Mouse (Mus musculus) heart, postnatal 0 days (tissue): ENCODE measurements around the gene Wdfy2. TPM values are rescaled to one million over a fixed set of nuclear protein-coding genes. Genes with fewer than 3 reads are reported as not detected.

Experiments
- ATAC-seq: fragments of 200-750 bp; cut with Nextera tagmentation; 2 replicates; pipeline ENCODE4 v1.8.0; 2017; ENCODE audit warnings: low read depth, moderate number of reproducible peaks, moderate library complexity; ENCODE audit not compliant: insufficient read depth
- DNase-seq: peaks from one replicate; pipeline ENCODE4 v3.0.0-alpha.2; 2016; ENCODE audit warnings: low spot score
- H3K27ac ChIP-seq: fragments of 300-500 bp; sonication (generic); 2 replicates; pipeline ENCODE4 v1.5.1; 2014; ENCODE audit warnings: low read depth, mild to moderate bottlenecking
- H3K27me3 ChIP-seq: fragments of 300-500 bp; sonication (generic); 2 replicates; pipeline ENCODE4 v1.6.1; 2014; ENCODE audit warnings: low read length, mixed read lengths; ENCODE audit not compliant: control insufficient read depth, insufficient read depth
- H3K36me3 ChIP-seq: fragments of 300-500 bp; sonication (generic); replicated peaks from 2 replicates; pipeline ENCODE4 v1.6.1; 2014; ENCODE audit warnings: low read length, mixed read lengths; ENCODE audit not compliant: control insufficient read depth, insufficient read depth
- H3K4me1 ChIP-seq: fragments of 300-500 bp; sonication (generic); 2 replicates; pipeline ENCODE4 v1.6.1; 2014; ENCODE audit warnings: antibody characterized with exemption; ENCODE audit not compliant: control insufficient read depth, insufficient read depth
- H3K4me2 ChIP-seq: fragments of 300-500 bp; sonication (generic); 2 replicates; pipeline ENCODE4 v1.6.1; 2014; ENCODE audit warnings: low read depth, mild to moderate bottlenecking, low read length, moderate library complexity
- H3K4me3 ChIP-seq: fragments of 300-500 bp; sonication (generic); 2 replicates; pipeline ENCODE4 v1.5.1; 2014; ENCODE audit warnings: low read depth, low read length
- H3K9ac ChIP-seq: fragments of 300-500 bp; sonication (generic); replicated peaks from 2 replicates; pipeline ENCODE4 v1.6.1; 2014; ENCODE audit warnings: low read depth, low read length, mixed read lengths
- H3K9me3 ChIP-seq: fragments of 300-500 bp; sonication (generic); replicated peaks from 2 replicates; pipeline ENCODE4 v1.6.1; 2016; ENCODE audit warnings: low read length; ENCODE audit not compliant: control insufficient read depth
- CTCF ChIP-seq: IDR thresholded peaks from 2 replicates; pipeline ENCODE4 v1.5.1; 2016; ENCODE audit warnings: antibody characterized with exemption, control low read depth, low read depth
- EP300 ChIP-seq: IDR thresholded peaks from 2 replicates; pipeline ENCODE4 v1.6.1; 2016; ENCODE audit warnings: antibody characterized with exemption, low read depth
- WGBS: fragments of 180-500 bp; shearing (Covaris S2); extraction: QIAGEN DNeasy Blood & Tissue Kit; methylation state at CpG from one replicate; pipeline ENCODE4 v1.1.7; 2014; 5-methylcytosine and 5-hydroxymethylcytosine counted together
- polyA plus RNA-seq: library from polyadenylated mRNA; unstranded; fragments of >200 nt; fragmentation: Nextera tagmentation; extraction: Ambion mirVana; gene quantifications from 2 replicates; pipeline ENCODE4 v1.2.1, GENCODE M21; 2015
- total RNA-seq: library from RNA; depleted of rRNA; stranded (reverse); fragments of >200 nt; gene quantifications from 2 replicates; pipeline ENCODE4 v1.2.3, GENCODE M21; 2014; ENCODE audit warnings: low replicate concordance

The Wdfy2 gene
- total and polyA plus RNA-seq, 2 experiments from 2014 or later: 1.8 to 11.8 TPM

GRCm38 (mm10) chr14:62856490-62856889 lies 19.0 kb downstream of the Wdfy2 start:
- H3K9ac ChIP-seq: no peak overlapping the region
- H3K4me3 ChIP-seq: no peak overlapping the region
- H3K9me3 ChIP-seq: no peaks in the 10 kb centered on the region
- no peaks in the 10 kb centered on the region for H3K36me3 ChIP-seq
- ATAC-seq (no peak), DNase-seq (no peak)
- H3K27me3 ChIP-seq: no peaks in the 10 kb centered on the region
- no peak overlapping the region for H3K4me2 ChIP-seq
- H3K4me1 ChIP-seq: peaks cover 17% of the 10 kb centered on the region; the same call in 1 of the 2 replicates
- no peak overlapping the region for H3K27ac ChIP-seq
- TF ChIP-seq CTCF (no peak), EP300 (no peak)
- 93% methylated on average over 5 of the region's 5 CpGs for WGBS

GRCm38 (mm10) chr14:62857879-62858278 lies 20.4 kb downstream of the Wdfy2 start:
- TF ChIP-seq CTCF: no peak
- no peak for TF ChIP-seq EP300
- Histone ChIP-seq H3K9me3 (no peaks in the 10 kb centered on the region), H3K27me3 (no peaks in the 10 kb centered on the region), H3K9ac (no peak overlapping the region), H3K4me3 (no peak overlapping the region), H3K36me3 (no peaks in the 10 kb centered on the region), H3K27ac (no peak overlapping the region), H3K4me2 (no peak overlapping the region), H3K4me1 (0 out of 2 replicates have a peak, but pooled peaks cover 11% of the 10 kb centered on the region)
- ATAC-seq (no peak), DNase-seq (no peak)
- WGBS: 83% methylated on average over 4 of the region's 4 CpGs

GRCm38 (mm10) chr14:62858311-62858710 lies 20.8 kb downstream of the Wdfy2 start:
- TF ChIP-seq CTCF (no peak), EP300 (no peak)
- ATAC-seq (no peak), DNase-seq (no peak)
- no peak overlapping the region for H3K4me2 ChIP-seq
- WGBS: 64% methylated on average over 3 of the region's 3 CpGs
- no peaks in the 10 kb centered on the region for H3K36me3 ChIP-seq
- H3K27me3 ChIP-seq: no peaks in the 10 kb centered on the region
- H3K27ac ChIP-seq: no peak overlapping the region
- no peak overlapping the region for H3K4me3 ChIP-seq
- H3K9me3 ChIP-seq: no peaks in the 10 kb centered on the region
- 0 out of 2 replicates have a peak, but pooled peaks cover 11% of the 10 kb centered on the region for H3K4me1 ChIP-seq
- no peak overlapping the region for H3K9ac ChIP-seq

GRCm38 (mm10) chr14:62862564-62862963 lies 25.1 kb downstream of the Wdfy2 start:
- Histone ChIP-seq H3K4me2 (no peak overlapping the region), H3K9me3 (no peaks in the 10 kb centered on the region), H3K4me3 (no peak overlapping the region), H3K4me1 (peaks cover 12% of the 10 kb centered on the region), H3K27me3 (no peaks in the 10 kb centered on the region), H3K9ac (no peak overlapping the region), H3K27ac (no peak overlapping the region), H3K36me3 (no peaks in the 10 kb centered on the region)
- WGBS: 74% methylated on average over 5 of the region's 5 CpGs
- DNase-seq (no peak), ATAC-seq (no peak)
- TF ChIP-seq EP300: no peak
- TF ChIP-seq CTCF: no peak

- no peak for ATAC-seq
- Histone ChIP-seq H3K27me3 (no peaks in the 10 kb centered on the region), H3K4me2 (no peak overlapping the region), H3K9me3 (no peaks in the 10 kb centered on the region), H3K36me3 (no peaks in the 10 kb centered on the region), H3K4me1 (peaks cover 17% of the 10 kb centered on the region), H3K27ac (no peak overlapping the region), H3K4me3 (no peak overlapping the region), H3K9ac (no peak overlapping the region)
- DNase-seq: no peak
- no peak for TF ChIP-seq EP300
- TF ChIP-seq CTCF: no peak
- WGBS: 3% methylated on average over 1 of the region's 1 CpGs
Observed at GRCm38 (mm10) chr14:62864254-62864653, 26.8 kb downstream of the Wdfy2 start.

GRCm38 (mm10) chr14:62865405-62865804 lies 27.9 kb downstream of the Wdfy2 start:
- H3K27ac ChIP-seq: no peak overlapping the region
- H3K4me3 ChIP-seq: no peak overlapping the region
- DNase-seq: peak; percentile 3
- H3K9me3 ChIP-seq: no peaks in the 10 kb centered on the region
- no peaks in the 10 kb centered on the region for H3K36me3 ChIP-seq
- no peaks in the 10 kb centered on the region for H3K27me3 ChIP-seq
- TF ChIP-seq CTCF (no peak), EP300 (no peak)
- H3K9ac ChIP-seq: no peak overlapping the region
- ATAC-seq: no peak
- no peak overlapping the region for H3K4me2 ChIP-seq
- WGBS: 79% methylated on average over 2 of the region's 2 CpGs
- H3K4me1 ChIP-seq: peaks cover 17% of the 10 kb centered on the region
